Mouse (Mus musculus): ENCODE measurements at regions not wholly inside any gene's neighbourhood (a gene's known extent, or its start where the extent isn't known, plus 50 kb on each side); places are given as distances from the start of the nearest gene placed in this dataset.
A peak's percentile ranks its signal among the peaks of the same experiment; 100 is the strongest.

- no peak for TF ChIP-seq USF1 (IDR thresholded peaks at IDR 0.05; ENCODE audit: low read depth)
- TF ChIP-seq SRF (IDR thresholded peaks at IDR 0.05; ENCODE audit: control insufficient read depth, insufficient read length, low read depth) = no peak
- no peak for TF ChIP-seq TCF3 (IDR thresholded peaks at IDR 0.05; ENCODE audit: insufficient read length, low read depth)
- no peak for TF ChIP-seq MAX (IDR thresholded peaks at IDR 0.05; ENCODE audit: low read depth)
- no peak for TF ChIP-seq MYOD1 (IDR thresholded peaks at IDR 0.05; ENCODE audit: control insufficient read depth in 1 of 3, insufficient read length in 2 of 3, low read depth in 2 of 3)
- TF ChIP-seq REST (IDR thresholded peaks at IDR 0.05; ENCODE audit: insufficient read depth, insufficient read length) = no peak
- Histone ChIP-seq H3K4me2 (ENCODE audit: low read depth) (no peak overlapping the region), H3K36me3 (ENCODE audit: control insufficient read depth, insufficient read depth) (no peaks in the 10 kb centered on the region)
Measured at GRCm38 (mm10) chr12:107714846-107715245, 226.4 kb downstream of the 3110018I06Rik start.

GRCm38 (mm10) chr12:107715871-107716270 lies 227.4 kb downstream of the 3110018I06Rik start:
- no peak for TF ChIP-seq MAX (IDR thresholded peaks at IDR 0.05; ENCODE audit: low read depth)
- TF ChIP-seq MYOD1 (IDR thresholded peaks at IDR 0.05; ENCODE audit: control insufficient read depth in 1 of 3, insufficient read length in 2 of 3, low read depth in 2 of 3) = peak in 1 of 3 experiments; percentile 41
- Histone ChIP-seq H3K4me3 (no peak overlapping the region), H3ac (ENCODE audit: control insufficient read depth, insufficient read length) (no peak overlapping the region), H3K4me2 (ENCODE audit: low read depth) (peak overlapping the region; percentile 18), H3K79me2 (ENCODE audit: control insufficient read depth, insufficient read depth) (no peaks in the 10 kb centered on the region), H3K36me3 (ENCODE audit: control insufficient read depth, insufficient read depth) (no peaks in the 10 kb centered on the region), H3K27me3 (ENCODE audit: control insufficient read depth, insufficient read depth, insufficient read length) (no peaks in the 10 kb centered on the region)

More at GRCm38 (mm10) chr12:107714846-107715245, 226.4 kb downstream of the 3110018I06Rik start:
- Histone ChIP-seq H3ac (ENCODE audit: control insufficient read depth, insufficient read length) (no peak overlapping the region), H3K79me2 (ENCODE audit: control insufficient read depth, insufficient read depth) (no peaks in the 10 kb centered on the region), H3K4me3 (no peak overlapping the region), H3K27me3 (ENCODE audit: control insufficient read depth, insufficient read depth, insufficient read length) (no peaks in the 10 kb centered on the region)

- Histone ChIP-seq H3K4me2 (ENCODE audit: low read depth) (no peak overlapping the region), H3K79me2 (ENCODE audit: control insufficient read depth, insufficient read depth) (no peaks in the 10 kb centered on the region), H3K4me3 (no peak overlapping the region), H3ac (ENCODE audit: control insufficient read depth, insufficient read length) (no peak overlapping the region), H3K27me3 (ENCODE audit: control insufficient read depth, insufficient read depth, insufficient read length) (peaks cover 3% of the 10 kb centered on the region), H3K36me3 (ENCODE audit: control insufficient read depth, insufficient read depth) (no peaks in the 10 kb centered on the region)
- no peak for TF ChIP-seq SRF (IDR thresholded peaks at IDR 0.05; ENCODE audit: control insufficient read depth, insufficient read length, low read depth)
Measured at GRCm38 (mm10) chr12:107720941-107721340, 232.5 kb downstream of the 3110018I06Rik start.

- TF ChIP-seq USF1 (IDR thresholded peaks at IDR 0.05; ENCODE audit: low read depth) (no peak), TCF3 (IDR thresholded peaks at IDR 0.05; ENCODE audit: insufficient read length, low read depth) (no peak), MYOD1 (IDR thresholded peaks at IDR 0.05; ENCODE audit: control insufficient read depth in 1 of 3, insufficient read length in 2 of 3, low read depth in 2 of 3) (no peak), E2F4 (IDR thresholded peaks at IDR 0.05; ENCODE audit: insufficient read depth) (no peak), MAX (IDR thresholded peaks at IDR 0.05; ENCODE audit: low read depth) (no peak), REST (IDR thresholded peaks at IDR 0.05; ENCODE audit: insufficient read depth, insufficient read length) (no peak), MYOG (IDR thresholded peaks at IDR 0.05; ENCODE audit: control insufficient read depth in 1 of 3, insufficient read depth in 1 of 3, insufficient read length in 2 of 3, low read depth in 2 of 3) (no peak), SRF (IDR thresholded peaks at IDR 0.05; ENCODE audit: control insufficient read depth, insufficient read length, low read depth) (no peak), POLR2AphosphoS2 (IDR thresholded peaks at IDR 0.05; ENCODE audit: insufficient read length, low read depth) (no peak), TCF12 (IDR thresholded peaks at IDR 0.05; ENCODE audit: insufficient read depth, poor library complexity, severe bottlenecking) (no peak), POLR2A (IDR thresholded peaks at IDR 0.05; ENCODE audit: insufficient read length, low read depth) (no peak), CEBPB (IDR thresholded peaks at IDR 0.05; ENCODE audit: insufficient read depth, poor library complexity, severe bottlenecking) (no peak)
- Histone ChIP-seq H3K4me2 (ENCODE audit: low read depth) (no peak overlapping the region), H3K36me3 (ENCODE audit: control insufficient read depth, insufficient read depth) (no peaks in the 10 kb centered on the region), H3K79me2 (ENCODE audit: control insufficient read depth, insufficient read depth) (no peaks in the 10 kb centered on the region), H3K4me3 (no peak overlapping the region), H3ac (ENCODE audit: control insufficient read depth, insufficient read length) (no peak overlapping the region), H3K27me3 (ENCODE audit: control insufficient read depth, insufficient read depth, insufficient read length) (peaks cover 3% of the 10 kb centered on the region)
Measured at GRCm38 (mm10) chr12:107723062-107723859, 234.8 kb downstream of the 3110018I06Rik start.

- H3K4me3 ChIP-seq = no peak overlapping the region
- H3K36me3 ChIP-seq (ENCODE audit: control insufficient read depth, insufficient read depth) = no peaks in the 10 kb centered on the region
- TF ChIP-seq CEBPB (IDR thresholded peaks at IDR 0.05; ENCODE audit: insufficient read depth, poor library complexity, severe bottlenecking) (no peak), TCF12 (IDR thresholded peaks at IDR 0.05; ENCODE audit: insufficient read depth, poor library complexity, severe bottlenecking) (no peak), USF1 (IDR thresholded peaks at IDR 0.05; ENCODE audit: low read depth) (no peak), POLR2A (IDR thresholded peaks at IDR 0.05; ENCODE audit: insufficient read length, low read depth) (no peak)
- peaks cover 3% of the 10 kb centered on the region for H3K27me3 ChIP-seq (ENCODE audit: control insufficient read depth, insufficient read depth, insufficient read length)
- H3K4me2 ChIP-seq (ENCODE audit: low read depth) = no peak overlapping the region
- no peak overlapping the region for H3ac ChIP-seq (ENCODE audit: control insufficient read depth, insufficient read length)
- H3K79me2 ChIP-seq (ENCODE audit: control insufficient read depth, insufficient read depth) = no peaks in the 10 kb centered on the region
Measured at GRCm38 (mm10) chr12:107723860-107724320, 235.5 kb downstream of the 3110018I06Rik start.
